Comparison of ENCODE assay signal across 20 mouse cellular contexts in the genomic region with DNA sequence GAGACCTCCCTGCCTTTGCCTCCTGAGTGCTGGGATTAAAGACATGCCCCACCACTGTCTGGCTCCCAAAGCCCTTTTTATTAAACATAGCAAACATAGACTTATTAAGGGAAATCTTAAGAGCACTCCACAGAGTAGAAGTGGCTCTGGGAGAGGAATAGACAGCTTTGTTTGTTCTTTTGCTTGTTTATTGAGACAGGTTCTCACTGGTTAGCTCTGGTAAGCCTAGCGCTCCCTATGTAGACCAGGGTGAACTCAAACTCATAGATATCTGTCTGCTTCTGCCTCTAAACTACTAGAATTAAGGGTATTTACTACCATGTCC.
"Had no signal": no experiment of that assay in that cellular context is flagged by ENCODE, and none has a peak within 500 bp of the region (broad histone marks: within the 10 kb centered on the region; RNA-seq: fewer than 3 reads in every experiment).

No protein-coding gene starts in this region.

- H3K4me1 ChIP-seq: liver, embryonic 15.5 days; midbrain, embryonic 13.5 days; neural tube, embryonic 13.5 days; neural tube, embryonic 15.5 days had no signal

- H3K4me2 ChIP-seq: liver, embryonic 13.5 days; liver, embryonic 15.5 days; lung, embryonic 14.5 days; midbrain, embryonic 11.5 days; midbrain, embryonic 13.5 days; neural tube, embryonic 13.5 days; neural tube, embryonic 15.5 days had no signal

- ATAC-seq: liver, postnatal 0 days; midbrain, embryonic 13.5 days; midbrain, embryonic 16.5 days had no signal

- H3K27ac ChIP-seq: liver, embryonic 13.5 days; liver, embryonic 15.5 days; macrophage; midbrain, embryonic 13.5 days; neural tube, embryonic 13.5 days; neural tube, embryonic 15.5 days had no signal

- H3K9me3 ChIP-seq: liver, embryonic 13.5 days; liver, embryonic 15.5 days; megakaryocyte, embryonic 14.5 days; midbrain, embryonic 13.5 days; neural tube, embryonic 13.5 days; neural tube, embryonic 15.5 days had no signal

- H3K36me3 ChIP-seq: liver, embryonic 13.5 days; liver, embryonic 15.5 days; midbrain, embryonic 13.5 days; neural tube, embryonic 13.5 days; neural tube, embryonic 15.5 days had no signal

- DNase-seq: liver, embryonic 13.5 days; liver, postnatal 0 days; lung, embryonic 14.5 days; retina, postnatal 1 day; right cerebral cortex, adult 18-20 months; right cerebral cortex, postnatal 25 days; right cerebral cortex, postnatal 4 days; spleen, adult 18-20 months; thymus, adult 18-20 months; thymus, postnatal 14 days; thymus, postnatal 36 days had no signal

- H3K27me3 ChIP-seq: liver, embryonic 13.5 days; liver, embryonic 15.5 days; midbrain, embryonic 13.5 days; neural tube, embryonic 13.5 days; neural tube, embryonic 15.5 days had no signal

- H3K4me3 ChIP-seq: liver, embryonic 13.5 days; liver, embryonic 15.5 days; megakaryocyte, embryonic 14.5 days; midbrain, embryonic 13.5 days; myocyte; neural tube, embryonic 13.5 days; neural tube, embryonic 15.5 days had no signal

- H3K9ac ChIP-seq: liver, embryonic 13.5 days; liver, embryonic 15.5 days; liver, postnatal 0 days; lung, embryonic 14.5 days; midbrain, embryonic 13.5 days; neural tube, embryonic 13.5 days; neural tube, embryonic 15.5 days had no signal
